Mouse (Mus musculus) left cerebral cortex, adult 11 months (tissue): Measurements from ENCODE around the gene March7.

ENCODE experiments used
- DNase-seq: peaks from one replicate; pipeline ENCODE4 v3.0.0; 2022; ENCODE audit warnings: low spot score

Gene March7

DNA sequence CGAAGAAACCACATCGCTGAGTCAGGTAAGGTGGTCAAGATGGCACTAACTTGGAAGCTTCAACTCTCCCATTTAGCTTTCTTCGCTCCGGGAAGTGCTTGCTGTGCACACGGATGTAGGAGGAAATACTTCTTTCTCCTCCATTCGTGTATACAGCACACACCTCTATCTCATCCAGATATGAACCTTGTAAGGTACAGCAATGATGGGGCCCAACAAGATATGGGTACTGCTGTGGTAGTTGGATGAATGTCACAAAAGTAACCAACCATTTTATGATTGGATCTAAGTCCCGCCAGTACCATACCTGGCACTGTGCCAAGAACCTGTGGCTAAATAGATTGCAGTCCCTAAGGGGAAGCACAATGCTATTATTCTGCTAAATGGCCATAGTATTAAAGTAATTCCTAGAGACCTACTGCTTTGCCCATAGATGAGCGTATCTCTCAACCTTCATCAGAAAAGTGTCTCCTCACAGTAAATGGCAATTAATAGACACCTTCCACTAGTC is 75.5 kb downstream of the March7 start:
- DNase-seq, result no peak

DNA sequence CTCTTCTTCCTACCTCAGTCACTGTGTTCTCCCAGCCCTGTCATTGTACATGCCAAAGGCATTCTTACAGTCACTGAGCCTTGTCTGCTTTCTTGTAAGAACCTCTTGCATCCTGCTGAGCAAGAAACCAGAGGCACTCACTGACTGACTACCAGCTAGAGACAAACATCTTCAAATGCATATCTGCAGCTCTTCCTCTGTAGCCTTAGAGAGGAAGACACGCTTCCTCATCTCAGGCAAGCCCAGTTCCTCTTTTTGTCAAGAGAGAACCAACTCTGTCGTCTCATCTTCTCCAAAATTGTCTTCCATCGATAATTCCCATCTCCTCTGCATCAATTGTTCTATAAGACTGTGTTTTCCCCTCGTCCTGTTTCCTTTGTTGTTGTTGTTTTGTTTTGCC is 78.9 kb downstream of the March7 start:
- DNase-seq, result no peak

DNA sequence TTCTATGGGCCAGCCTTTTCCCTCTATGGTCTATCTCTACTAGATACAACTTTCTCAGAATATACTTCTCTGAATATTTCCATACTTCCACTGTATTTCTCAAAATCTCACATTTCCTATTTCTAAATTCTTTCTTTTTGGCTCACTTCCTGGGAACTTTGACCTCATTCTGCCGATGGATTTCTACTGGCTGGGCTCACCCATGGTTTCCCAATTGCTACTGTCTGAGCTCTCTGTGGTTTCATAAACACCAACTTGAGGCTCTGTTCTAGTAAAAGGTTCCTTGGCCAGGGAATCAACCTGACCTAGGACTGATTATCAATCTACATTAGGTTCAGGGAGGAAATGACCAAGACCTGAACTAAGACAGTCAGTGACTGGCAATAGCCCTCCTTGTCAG is 79.8 kb downstream of the March7 start:
- DNase-seq, result no peak

DNA sequence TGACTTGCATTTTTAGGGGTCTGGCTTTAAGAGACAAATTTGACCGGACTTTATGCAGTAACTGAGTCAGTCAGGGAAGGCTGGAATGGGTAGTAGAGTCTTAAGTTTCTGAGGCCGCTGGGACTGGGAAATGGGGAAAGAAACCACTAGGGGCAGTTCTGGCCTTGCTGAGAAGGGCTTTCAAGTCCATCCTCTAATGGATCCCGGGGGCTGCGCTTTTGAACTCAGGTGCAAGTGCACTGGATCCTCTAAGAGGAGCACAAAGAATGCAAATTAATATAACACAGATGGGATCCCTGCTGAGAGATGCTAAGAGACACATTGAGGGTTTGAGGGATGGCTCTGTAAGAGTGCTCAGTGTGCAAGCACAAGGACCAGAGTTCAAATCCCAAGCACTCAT is 81.7 kb downstream of the March7 start:
- no peak for DNase-seq

DNA sequence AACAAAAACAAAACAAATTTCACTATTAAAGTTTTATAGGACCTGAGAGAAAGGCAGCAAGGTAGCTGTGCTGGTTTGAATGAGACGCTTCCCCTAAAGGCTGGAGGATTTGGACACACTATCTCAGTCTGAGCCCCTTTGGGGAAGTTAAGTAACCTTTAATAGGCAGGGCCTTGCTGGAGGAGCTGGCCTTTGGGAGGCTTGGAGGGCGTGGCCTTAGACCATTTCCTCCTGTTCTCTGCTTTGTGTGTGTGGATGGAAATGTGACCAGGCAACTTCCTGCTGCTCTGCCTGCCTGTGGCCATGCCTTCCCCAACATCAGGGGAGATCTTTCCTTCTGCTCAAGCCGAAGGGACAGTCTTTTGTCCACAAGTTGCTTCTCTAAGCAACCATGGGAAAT is 88.6 kb downstream of the March7 start:
- no peak for DNase-seq

DNA sequence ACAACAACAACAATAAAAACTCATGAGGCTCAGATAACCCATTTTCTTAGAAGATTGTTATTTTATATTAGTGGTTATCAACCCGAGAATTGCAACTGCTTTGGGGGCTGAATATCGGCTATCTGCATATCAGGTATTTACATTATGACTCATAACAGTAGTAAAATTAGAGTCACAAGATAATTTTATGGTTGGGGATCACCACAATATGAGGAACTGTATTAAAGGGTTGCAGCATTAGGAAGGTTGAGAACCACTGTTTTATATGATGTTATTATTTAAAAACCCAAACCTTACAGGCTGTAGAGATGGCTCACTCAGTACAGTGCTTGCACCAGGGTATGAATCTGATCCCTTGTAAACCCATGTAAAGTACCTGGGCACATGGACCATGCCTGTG is 89.6 kb downstream of the March7 start:
- DNase-seq, result no peak
